Mouse (Mus musculus) ovary, postnatal 36 days (tissue): ENCODE data around the gene Dnase2b.

ENCODE experiments used
- DNase-seq: peaks from one replicate; pipeline ENCODE4 v3.0.0; 2022; ENCODE audit warnings: low spot score, mixed read lengths

Dnase2b gene

DNA sequence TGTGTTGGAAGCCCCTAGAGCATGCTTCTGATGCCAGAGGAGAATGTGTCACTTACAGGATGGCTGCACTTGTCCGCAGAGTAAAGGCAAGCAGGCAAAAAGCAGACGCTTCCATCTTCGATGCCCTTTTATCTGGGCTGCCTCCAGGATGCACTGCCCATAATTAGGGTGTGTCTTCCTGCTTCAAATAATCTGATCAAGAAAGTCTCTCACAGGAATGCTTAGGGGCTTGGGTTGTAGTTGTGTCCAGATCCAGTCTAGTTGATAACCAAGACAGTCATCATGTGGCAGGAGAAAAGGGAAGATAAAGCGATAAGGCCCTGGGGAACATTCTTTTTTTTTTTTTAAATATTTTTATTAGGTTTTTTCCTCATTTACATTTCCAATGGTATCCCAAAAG lies at the start of gene Dnase2b:
Gene Dnase2b, minus strand, starts transcription at position 101 of the 400 bp plus-strand sequence.
- no peak for DNase-seq

DNA sequence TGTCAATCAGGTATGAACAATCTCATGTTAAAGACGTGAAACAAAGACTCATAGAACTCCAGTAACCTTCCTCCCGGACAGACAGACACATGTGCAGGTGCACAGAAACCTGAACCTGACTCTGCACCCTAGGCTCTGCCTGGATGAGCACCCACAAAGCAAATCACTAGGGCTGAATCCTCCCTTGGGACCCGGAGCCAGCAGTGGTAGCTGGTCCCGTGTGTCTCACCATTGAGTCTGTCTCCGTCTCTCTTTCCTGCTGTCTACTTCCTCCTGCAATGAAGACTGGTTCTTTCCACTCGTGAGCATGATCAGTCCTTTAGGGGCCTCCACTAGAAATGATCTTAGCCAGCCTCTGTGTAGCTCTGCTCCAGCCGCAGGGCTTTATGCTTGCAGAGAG lies 46.5 kb upstream of the Dnase2b start:
- DNase-seq, result no peak

DNA sequence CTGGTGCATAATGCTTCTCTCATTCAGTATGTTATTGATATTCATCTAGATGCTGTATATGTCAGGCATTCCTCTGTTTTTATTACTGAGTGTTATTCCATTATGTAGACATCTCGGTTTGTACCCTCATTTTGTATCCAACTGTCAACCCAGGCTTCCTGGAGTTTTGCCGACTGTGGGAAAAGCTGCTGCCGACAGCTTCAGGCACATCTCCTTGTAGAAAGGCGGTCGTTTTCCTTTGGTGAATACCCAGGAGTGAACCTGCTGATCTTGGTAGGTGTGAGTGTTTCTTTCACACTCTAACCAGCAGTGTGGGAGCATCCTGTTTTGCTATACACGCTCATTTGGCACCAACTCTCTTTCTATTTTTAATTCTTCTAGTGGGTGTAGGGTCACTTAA lies 45.6 kb upstream of the Dnase2b start:
- DNase-seq, result no peak

DNA sequence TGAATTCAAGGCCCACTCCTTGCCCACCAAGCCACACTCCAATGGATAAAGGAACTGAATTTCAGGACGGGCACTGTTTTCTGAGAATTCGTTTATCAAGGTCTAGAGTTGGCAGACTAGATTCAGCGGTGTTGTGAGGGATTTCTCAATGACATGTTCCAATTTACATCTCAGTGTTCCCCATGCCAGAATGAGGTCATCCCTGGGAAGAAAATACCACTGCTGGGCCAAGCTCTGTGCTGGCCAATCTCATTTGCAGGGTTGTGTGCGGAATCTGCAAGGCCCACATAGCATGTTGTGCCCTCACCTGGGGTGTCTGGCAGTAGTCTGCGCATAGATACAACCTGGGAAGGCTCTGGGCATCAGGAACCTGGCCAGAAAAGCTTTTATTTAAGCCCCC lies 43.9 kb upstream of the Dnase2b start:
- DNase-seq, result no peak

DNA sequence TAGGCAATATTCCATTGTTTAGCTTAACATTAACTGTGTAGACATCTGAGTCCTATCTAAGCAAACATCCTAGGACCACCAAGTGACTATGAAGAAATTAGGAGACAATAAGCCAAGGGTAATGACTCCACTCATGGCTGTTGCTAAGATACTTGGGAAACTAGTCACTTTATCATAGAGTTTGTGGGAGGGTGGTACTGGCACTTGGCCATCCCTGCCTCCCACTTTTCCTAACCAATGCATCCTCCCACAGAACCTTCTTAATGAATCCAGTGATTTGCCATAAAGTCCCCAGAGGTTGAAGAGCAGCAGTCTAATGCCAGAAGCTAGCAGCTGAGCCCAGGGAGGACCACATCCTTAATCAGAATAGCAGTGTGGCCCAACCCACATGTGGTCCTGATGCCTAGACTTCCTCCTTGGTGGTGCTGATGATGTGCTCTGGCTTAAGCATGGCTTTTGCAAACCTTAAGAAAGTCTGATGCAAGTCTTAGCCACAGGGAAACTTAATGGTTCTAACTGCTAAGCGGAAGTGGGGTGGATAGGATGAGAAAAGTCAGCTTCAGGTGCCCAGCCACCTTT lies 42.8 kb upstream of the Dnase2b start:
- DNase-seq, result no peak

DNA sequence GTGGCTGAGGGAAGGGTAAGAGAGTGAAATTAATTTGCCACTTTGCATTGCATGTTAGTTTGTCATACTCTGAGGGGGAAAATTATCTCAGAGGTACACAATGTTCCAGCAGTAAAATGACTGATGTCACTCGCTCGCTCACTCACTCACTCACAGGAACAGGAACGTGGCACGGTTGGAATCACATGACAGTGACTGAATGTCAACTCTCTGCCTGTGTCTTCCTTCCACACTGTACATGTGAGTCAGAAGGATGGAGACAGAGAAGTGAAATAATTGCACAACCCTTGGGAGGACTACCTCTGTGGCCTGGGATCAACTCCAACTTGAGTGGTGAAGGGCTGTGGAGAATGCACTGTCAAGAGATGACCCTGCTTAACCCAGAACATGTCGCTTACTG lies 42.0 kb upstream of the Dnase2b start:
- no peak for DNase-seq

DNA sequence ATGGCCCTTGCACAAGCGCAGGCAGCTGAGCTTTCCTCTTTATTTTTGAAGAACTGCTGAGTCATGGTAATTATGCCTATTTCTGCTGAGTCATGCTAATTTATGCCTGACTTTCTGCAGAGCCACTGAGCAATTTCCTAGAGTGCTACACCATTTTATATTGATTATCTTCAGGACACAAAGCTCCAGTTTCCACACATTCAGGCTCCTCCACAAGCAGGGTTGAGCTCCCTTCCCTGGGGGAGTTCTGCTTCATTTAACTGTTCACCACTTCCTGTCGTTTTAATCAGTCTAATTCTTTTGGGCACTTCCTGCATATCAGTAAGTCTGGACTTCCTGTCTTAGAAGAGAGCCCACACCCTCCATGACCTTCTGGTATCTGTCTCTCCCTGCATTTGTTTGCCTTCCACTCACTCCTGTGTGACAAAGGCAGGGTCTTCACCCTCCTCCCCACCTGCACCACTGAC lies 39.7 kb upstream of the Dnase2b start:
- DNase-seq, result no peak

DNA sequence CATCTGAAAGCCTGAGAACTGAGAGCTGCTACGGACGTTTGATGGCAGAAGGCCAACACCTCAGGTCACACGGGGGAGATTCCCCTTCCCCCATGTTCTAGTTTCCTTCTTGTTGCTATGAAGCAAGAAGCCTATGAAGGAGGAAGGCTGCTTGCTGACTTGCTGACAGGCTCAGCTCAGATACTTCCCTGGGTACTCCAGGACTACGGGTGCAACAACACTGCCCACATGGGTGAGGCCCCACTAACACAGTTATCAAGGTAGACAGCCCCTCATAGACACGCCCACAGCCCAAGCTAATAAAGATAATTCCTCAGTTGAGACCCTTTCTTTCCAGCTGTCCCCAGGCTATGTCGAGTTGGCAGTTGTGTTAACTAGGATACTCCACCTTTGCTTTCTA lies 38.3 kb upstream of the Dnase2b start:
- DNase-seq, result no peak

DNA sequence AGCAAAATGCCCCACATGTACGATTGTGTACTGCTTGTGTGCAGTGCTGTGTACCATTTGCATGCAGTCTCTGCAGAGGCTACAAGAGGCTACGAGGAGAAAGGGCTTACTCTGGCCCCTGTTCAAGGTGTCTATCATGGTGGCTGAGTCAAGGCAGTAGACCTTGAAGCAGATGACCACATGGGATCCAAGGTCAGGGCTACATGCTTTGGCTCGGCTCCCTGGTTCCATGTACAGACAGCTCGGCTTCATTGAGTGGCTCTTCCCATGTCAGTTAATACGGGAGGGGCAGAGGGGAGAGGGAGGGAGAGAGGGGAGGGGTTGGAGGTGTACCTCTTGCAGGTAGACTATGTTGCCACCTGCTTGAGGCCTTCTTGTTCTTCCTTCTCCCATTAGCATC lies 37.0 kb upstream of the Dnase2b start:
- no peak for DNase-seq

DNA sequence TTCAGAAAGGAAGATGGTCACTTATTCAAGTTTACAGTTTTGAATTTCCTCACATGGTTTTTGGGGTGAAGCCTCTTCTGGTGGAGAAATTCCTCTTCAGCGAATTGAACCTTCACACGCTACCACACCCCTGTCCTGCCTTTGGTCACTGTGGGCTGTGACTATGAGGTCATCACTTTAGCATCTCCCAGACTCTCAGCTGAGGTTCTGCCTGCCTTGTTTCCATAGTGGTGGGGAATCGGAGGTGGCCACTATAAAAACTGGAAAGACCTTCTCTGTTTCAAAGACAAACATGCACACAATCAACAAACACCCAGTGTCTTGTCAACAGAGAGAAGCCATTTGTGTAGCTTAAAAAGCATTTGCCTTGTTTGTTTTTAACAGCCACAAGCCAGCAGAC lies 35.8 kb upstream of the Dnase2b start, which contains the start of gene 4930503B20Rik:
Gene 4930503B20Rik, minus strand, starts transcription at position 101 of the 400 bp plus-strand sequence.
- no peak for DNase-seq

DNA sequence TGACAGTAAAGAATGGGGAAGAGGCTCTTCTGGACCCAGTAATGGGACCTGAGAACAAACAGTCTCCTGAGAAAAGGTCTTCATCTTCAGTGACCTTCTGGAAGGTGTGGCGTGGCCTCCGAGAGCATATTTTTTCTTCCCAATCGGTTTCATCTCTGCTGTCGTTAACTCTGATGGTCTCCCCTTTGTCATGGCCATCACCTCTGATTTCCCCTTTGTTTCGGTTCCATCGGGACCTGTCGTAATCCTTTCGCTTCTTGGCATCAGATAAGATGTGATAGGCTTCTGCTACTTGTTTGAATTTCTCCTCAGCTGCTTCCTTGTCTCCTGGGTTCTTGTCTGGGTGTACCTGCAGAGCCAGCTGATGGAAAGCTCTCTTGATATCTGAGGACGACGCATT lies 35.3 kb upstream of the Dnase2b start:
- DNase-seq, result no peak

DNA sequence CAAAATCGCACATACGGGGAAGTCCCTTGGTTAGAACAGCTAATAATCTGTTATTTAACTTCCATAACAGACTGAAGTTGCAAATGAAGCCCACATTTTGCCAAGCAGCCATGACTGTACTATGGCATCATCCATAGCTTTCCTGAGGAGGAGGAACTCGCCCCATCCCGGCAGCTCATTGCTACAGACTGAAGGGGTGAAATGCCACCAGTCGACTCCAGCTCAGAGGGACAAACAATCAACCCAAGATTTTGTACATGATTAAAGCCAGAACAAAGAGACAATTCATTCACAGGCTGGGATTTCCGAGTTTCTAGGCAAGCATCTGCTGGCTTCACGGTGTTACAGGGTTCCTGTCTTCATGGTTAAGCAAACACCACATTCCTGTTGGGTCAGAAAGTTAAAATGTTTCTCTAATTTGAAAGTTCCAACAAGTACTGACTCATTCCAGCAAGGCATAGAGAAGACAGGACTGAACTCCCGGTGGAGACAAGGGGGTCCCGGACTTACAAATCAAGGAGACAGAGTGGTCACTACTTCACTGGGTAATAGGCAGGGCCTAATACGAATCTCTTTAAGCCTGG lies 34.0 kb upstream of the Dnase2b start:
- no peak for DNase-seq

DNA sequence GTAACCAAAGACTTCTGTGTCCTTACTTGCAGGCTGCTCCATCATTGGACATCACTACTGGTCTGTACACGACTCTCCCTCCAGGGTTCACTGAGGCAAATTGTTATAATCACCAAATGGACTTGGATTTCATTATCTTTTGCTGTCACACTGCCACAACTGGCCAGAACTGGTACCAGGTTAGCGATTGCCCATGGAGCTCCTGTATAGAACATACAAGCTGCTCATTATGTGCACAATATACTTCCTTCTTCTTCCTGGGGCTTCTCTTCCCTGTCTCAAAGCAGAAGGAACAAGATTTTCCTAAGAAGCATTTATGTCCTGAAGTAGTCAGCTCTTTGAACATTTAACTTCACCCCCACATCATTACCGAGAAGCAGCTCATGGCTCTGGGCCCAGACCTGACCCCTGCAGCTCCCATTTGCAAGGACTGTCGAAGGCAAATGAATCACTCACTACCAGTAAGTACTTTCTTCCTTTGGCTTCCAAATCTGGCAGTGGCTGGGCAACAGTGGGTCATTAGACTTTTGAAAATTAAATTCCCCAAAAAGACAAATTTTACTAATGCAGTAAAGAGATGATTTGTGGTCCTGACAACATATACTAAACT lies 26.5 kb upstream of the Dnase2b start:
- no peak for DNase-seq

DNA sequence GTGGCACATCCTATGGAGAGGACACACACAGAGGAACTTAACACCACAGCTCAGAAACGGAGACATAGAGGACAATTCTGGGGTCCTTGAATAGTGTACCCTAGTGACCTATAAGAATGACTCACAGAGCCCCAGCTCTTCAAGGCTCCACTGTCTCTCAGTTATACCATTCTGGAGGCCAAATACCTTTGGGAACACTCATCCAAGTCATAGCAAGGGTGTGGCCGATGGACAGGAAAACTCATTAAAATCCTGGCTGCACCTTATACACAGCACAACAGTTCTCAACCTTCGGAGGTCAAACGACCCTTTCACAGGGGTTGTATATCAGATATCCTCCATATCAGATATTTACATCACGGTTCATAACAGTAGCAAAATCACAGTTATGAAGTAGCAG lies 17.1 kb upstream of the Dnase2b start:
- DNase-seq, result no peak

DNA sequence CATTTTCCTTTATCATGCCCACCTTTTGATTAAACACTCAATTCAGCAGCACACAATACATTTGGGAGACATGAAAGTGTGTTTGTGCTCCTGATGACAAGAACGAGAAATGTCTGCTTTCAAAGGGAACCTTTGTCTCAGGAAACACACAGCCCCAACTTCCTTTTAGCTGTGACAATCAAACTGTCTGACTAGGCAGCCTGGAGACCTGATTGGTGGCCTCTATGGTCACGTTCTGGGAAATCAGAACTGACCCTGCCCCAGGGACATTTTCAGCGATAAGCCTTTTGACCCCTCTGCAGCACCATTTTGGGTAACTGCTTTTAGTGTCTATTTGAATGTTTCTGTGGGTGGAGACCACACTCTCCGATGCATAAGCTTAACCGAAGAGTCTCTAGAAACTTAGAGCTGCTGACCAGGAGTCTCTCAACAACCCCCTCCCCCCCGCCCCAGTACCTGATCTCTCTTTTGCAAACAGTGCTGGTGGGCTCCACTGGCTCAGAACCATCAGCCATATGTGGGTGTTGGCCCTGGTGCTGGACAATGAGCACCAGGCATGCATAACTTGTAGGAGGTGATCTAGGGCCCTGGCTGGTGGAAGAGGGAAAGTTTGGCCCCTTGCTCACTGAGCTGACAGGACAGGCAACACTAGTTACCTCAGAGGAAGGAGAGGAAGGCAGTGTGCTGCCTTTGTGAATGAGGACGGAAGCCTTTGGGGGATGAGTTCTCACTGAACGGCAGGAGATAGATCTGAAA lies 13.0 kb upstream of the Dnase2b start:
- no peak for DNase-seq

DNA sequence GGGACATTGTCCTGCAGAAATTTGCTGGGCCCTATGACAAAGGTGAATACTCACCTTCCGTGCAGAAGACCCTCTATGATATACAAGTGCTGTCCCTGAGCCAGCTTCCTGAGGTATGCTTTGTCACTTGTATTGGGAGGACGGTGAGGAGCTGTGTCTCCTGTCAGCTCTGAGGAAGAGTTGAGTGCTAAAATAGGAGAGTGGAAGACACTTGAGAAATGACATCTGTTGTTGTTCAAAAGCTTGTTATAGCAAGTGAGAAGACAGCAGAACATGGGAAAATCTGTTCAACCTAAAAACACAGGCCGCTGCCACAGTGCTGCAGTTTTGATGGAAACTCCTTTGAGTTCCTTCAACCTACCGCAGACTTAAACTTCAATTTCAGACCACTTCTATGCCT lies 10.4 kb upstream of the Dnase2b start:
- DNase-seq, result no peak

DNA sequence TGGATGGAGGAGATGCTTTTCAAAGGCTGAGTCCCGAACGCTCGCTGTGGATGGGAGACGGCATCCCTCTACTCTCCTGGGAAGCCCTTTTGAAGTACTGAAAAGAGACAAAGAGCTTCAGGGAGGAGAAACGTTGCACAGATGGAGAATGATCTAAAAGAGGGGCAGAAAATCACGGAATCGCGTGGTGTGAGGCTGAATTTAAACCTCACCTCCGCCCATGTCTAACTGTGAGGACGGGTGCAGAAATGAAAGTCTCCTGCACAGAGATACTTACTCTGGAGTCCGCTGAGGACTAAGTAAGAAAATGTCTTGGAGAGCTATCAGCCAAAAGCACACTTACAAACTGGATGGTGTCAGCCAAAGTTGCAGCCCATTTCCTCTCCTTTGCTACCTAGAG lies 6.6 kb upstream of the Dnase2b start:
- DNase-seq, result no peak

DNA sequence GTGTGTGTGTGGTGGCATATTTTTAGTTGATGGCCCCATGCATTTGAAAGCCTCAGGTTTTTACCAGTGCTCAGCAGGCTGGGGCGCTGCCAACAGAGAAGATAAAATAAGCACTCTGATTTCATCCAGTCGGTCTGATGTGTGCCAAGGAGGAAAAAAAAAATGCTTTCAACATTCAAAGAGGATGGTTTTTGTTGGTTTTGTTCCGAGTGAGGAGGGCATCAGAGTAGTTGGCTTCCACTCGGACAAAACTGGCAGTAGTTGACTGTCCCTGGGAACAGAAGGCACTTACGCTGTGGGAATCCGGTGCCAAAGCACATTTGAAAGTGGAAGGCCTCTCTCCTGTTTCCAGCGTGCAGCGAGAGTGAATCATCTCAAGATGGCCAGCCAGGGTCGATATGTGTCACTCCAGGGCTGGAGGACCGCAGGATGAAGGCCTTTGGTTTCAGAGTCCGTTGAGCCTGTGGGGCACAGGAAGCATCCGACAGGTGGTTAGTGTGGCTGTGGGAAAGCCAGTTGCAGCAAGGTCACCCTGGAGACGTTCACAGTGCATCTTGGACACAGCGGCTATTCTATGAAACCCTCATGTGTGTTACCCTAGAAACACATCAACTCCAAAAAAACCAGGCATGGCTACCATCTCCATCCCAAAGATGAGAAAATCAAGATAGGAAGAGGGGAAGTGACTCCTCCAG lies 5.3 kb upstream of the Dnase2b start:
- DNase-seq, result no peak

DNA sequence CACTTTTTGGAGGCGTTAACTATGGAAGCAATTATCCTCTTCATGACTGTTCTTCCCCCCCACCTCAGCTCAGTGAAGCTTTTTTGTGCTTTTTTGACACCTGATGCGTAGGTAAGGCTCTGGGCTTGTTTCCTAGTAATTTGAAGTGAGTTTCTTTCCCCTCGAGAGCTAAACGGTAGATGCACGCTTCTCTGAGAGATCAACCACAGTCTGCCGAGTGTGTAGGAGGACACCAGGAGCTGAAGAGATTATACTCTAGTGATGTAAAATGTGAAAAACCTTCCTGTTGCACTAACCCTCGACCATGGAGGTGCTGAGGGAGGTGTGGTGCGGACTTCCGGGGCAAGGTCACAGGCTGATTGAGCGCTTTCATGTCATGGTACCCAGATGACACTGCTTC lies 4.7 kb upstream of the Dnase2b start:
- DNase-seq, result no peak

DNA sequence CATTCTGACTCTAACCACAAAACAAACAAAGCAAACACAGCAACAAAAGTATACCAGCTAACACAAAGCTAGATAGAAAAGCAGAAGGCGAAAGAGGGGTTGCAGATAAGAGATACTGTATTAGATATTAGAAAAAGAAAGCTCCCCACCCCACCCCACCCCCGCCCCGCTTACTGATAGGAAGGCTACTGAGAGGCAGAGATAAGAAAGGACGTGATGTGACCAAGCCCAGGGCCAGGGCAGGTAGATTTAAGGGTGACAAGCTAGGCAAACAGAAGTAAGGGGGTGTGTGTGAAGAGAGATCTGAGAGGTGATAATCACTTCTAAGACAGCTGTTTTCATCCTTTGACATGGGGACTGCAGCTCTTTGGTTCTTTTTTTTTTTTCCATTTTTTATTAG lies 3.0 kb upstream of the Dnase2b start:
- DNase-seq, result no peak

DNA sequence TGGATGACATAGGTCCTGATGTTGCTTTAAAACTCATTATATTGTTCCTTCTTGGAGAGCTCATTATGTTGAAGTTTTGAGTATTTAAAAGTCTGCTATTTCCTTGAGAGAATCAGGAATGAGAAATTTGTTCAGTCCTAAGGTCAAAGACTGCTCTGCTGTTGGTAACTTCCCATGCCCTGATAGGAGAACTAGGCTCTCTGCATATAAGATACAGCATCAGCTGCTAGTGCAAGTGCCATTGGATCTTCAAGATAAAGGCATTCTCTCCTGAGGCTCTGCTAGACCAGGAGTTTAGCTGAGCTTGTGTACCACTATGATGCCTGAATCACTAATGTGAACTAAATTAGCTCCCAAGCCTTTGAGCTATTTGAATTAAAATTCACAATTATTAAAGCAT lies 2.5 kb upstream of the Dnase2b start:
- no peak for DNase-seq

DNA sequence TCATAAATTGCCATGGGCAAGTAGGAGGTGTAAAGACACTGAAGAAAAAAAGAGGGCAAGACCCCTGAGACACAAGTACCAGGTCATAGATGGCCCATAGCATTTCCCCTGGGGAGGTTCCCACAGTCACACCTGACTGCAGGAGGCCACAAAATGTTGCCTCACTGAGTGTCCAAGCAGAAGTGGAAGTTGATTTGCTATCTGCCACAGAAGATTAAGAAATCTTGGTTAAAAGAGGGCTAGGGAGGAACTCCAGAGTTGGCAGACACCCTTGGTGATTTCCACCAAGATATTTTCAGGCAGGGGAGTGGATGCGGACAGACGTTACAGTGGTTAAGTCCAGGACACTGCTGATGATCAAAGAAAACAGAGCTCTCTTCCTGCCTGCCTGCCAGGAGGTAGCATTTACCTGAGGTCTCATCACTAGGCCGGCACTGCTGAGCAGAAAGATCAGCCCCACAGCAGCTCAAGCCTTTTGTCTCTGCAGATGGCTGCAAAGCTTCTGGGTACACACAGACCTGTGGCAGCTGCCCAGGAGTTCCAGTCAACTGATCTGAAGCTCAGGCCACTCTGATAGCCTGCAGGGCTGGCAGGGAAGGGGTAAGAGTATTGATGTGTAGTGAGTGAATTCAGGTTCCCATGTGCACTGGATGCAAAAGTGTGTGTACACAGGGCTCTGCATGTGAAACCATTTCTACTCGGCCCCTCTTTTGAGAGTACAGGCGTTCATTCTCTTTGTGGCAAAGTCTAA lies 1.3 kb upstream of the Dnase2b start:
- no peak for DNase-seq
